Mouse (Mus musculus): ENCODE data around the gene Fbxl3.

The Fbxl3 gene

DNA sequence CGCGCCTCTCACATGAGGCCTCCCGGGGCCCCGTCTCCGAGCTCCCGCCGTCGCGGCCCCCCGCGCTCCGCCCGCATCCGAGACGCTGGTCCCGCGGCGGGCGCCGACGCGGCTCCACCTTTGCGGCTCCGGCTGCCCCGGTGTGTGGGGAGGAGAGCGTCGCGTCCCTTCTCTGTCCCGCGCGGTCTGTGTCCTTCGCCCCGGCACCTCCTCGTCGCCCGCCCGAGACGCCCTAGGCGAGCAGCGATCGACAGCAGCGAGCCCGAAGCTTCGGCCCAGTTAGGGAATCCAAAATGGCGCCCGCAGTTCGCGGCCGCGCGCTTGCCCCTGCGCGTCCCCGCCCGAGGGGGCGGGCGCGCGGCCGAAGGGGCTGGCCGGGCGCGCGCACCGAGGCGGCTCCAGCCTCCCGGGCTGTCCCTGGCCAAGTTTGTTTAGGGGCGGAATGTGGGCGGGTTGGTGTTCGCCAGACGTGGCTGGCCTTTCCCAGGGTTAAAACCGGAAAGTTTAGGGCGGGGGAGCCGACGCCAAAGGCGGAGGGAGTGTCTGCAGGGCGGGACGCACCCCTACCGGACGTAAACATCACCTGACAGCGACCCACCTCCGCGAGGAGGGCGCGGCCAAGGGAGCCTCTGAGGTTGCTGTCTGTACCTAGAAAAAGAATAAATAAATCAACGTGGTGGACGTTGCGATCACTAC lies at the start of gene Fbxl3:
TSS of gene Fbxl3 (minus strand) at position 329 of the 696 bp plus-strand sequence.
- peak; percentile 96 for DNase-seq (ENCODE audit: low read depth, low spot score)

DNA sequence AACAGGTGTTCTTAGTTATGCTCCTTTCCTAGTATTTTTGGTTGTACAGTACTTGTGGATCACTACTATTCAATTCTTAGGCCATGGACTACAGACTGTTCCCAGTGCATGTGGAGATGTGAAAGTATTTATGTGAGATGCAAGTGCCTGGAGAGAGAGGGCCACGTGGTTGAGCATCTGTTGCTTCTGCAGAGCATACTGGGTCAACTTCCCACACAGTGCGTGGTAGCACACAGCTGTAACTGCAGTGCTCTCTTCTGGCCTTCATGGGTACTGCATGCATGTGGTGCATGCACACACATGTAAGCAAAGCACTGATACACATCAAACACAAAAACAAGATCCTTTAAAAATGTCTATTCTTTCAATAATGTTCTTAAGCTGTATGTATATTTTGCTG lies 32.6 kb upstream of the Fbxl3 start:
- DNase-seq (ENCODE audit: low read depth, low spot score): peak; percentile 78

- peak; percentile 27 for DNase-seq (ENCODE audit: low read depth, low spot score)
Observed at GRCm38 (mm10) chr14:103125756-103126155, 26.4 kb upstream of the Fbxl3 start.

GRCm38 (mm10) chr14:103114994-103115670 lies 15.8 kb upstream of the Fbxl3 start:
- DNase-seq (ENCODE audit: low read depth, low spot score): peak; percentile 47

- DNase-seq (ENCODE audit: low read depth, low spot score): no peak
Observed at GRCm38 (mm10) chr14:103112606-103113363, 13.4 kb upstream of the Fbxl3 start.

DNA sequence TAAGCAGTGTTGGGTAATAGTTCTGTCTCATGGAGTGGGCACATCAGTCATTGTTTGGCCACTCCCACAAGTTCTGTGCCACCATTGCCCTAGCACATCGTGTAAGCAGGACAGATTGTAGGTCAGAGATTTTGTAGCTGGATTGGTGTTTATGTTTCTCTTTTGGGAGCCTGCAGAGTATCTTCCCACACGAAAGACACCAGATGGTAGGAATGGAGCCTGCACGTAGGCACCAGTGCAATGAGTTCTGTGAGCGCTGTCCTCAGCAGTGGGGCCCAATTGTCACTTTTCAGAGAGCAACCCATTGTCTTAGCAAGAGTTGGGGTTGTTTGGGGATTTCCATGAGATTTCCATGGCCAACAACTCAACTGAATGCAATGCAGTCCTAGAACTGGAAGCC lies 10.6 kb upstream of the Fbxl3 start:
- DNase-seq (ENCODE audit: low read depth, low spot score): no peak

DNA sequence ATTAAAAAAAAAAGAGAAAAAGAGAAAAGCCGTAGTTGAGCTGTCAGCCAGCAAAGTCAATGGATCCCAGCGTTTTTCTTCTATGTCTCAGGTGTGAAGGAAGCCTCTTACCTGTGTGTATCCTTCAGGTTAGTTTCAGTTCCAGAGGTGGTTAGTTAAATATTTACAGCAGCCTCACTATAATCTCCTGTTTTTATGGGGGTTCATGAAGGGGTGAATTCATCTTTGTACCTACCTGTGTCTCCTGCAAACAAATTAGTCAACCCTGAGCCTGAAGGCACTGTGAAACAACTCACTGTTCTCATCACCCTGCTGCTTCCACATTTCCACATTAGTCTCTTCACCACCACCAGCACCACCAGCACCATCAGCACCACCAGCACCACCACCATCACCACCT lies 6.9 kb upstream of the Fbxl3 start:
- DNase-seq (ENCODE audit: low read depth, low spot score): no peak

DNA sequence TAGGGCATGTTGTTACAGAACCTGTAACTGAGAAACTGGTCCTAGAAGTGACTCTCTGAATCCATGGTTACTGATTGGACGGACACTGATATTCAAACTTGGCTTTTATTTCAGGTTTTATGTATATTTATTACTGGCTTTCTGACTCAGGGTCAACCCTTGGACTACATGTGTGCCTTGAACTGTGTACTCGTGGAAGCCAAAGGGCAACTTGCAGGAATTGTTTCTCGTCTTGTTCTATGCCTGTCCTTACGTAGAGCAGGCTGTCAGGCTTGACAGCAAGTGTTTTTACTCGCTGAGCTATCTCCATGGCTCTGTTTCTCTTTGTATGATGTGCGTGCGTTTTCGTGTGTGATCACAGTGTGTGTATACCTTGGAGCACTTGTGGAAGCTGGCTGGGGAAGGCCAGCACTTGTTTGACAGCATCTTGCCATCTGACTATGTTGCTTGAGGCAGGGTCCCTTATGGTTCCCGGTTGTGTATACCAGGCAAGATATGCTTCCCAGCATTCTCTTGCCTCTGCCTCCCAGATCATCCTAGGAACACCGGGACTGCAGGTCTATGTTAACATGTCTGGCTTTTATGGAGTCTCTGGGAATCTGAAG lies 3.5 kb upstream of the Fbxl3 start:
- no peak for DNase-seq (ENCODE audit: low read depth, low spot score)

GRCm38 (mm10) chr14:103102246-103102645 lies 2.9 kb upstream of the Fbxl3 start:
- DNase-seq (ENCODE audit: low read depth, low spot score): no peak

- DNase-seq (ENCODE audit: low read depth, low spot score): no peak
Observed at GRCm38 (mm10) chr14:103101171-103101570, 1.8 kb upstream of the Fbxl3 start.

DNA sequence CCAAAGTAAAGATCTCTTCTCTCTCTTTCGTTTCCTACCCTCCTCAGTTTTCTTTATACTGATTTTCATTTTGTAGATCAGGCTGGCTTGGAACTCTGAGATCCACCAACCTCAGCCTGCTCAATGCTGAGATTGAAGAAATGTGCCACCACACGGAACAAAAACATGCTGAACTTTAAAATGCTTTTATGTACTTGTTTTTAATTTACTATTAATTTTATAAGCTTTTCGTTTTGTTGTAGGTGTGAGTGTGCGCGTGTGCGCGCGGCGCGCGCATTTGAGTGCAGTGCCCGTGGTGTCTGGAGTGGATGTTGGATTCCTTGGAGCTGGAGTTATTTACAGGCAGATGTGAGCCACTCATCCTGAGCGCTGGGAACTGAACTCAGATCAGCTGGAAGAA lies 930 bp upstream of the Fbxl3 start:
- DNase-seq (ENCODE audit: low read depth, low spot score): no peak

DNA sequence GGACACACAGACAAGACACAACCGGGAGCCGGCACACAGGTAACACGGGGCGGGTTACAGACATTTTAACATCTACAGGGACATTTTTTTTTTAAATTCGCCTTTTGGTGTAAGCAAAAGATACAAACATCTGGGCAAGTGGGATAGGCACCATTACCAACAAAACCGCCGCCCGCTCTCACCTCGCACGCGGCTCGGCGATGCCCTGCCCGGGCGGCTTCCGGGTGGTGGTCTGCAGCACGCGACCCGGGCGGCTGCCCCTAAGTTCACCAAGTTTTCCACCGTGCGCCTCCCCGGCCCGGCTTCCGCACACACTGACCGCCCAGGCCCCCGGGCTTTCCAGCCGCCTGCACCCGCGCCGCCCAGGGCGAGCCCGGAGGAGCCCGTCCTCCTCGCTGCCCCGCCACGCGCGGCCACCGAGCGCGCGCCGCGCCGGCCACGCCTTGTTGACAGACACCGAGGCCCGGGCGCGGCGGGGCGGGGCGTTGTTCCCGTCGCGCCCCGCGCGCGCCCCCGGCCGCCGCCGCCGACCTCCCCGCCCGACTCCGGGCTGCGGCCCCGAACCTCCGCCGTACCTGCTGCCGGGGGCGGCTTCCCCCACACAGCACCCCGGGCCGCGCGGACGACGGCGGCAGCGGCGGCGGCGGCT lies 655 bp downstream of the Fbxl3 start:
- no peak for DNase-seq (ENCODE audit: low read depth, low spot score)

- no peak for DNase-seq (ENCODE audit: low read depth, low spot score)
Observed at GRCm38 (mm10) chr14:103098213-103098586, 1.2 kb downstream of the Fbxl3 start.

DNA sequence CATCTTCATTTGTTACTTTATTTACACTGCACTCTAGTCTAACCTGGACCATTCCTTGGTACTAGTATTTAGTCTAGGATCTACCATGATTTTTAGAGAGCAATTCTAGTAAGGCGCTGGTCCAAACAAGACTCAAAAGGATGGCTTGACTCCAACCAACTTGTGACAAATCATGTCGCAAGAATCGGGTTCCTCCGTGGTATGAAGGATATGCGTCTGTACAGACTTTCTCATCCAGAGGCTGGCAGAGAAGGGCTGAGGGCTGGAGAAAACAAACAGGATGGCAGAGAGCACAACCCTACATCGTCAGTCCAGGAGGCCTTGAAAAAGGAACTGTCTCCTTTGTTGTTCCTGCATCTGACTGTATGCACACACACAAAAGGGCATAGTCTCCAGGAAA lies 2.7 kb downstream of the Fbxl3 start:
- DNase-seq (ENCODE audit: low read depth, low spot score): no peak

DNA sequence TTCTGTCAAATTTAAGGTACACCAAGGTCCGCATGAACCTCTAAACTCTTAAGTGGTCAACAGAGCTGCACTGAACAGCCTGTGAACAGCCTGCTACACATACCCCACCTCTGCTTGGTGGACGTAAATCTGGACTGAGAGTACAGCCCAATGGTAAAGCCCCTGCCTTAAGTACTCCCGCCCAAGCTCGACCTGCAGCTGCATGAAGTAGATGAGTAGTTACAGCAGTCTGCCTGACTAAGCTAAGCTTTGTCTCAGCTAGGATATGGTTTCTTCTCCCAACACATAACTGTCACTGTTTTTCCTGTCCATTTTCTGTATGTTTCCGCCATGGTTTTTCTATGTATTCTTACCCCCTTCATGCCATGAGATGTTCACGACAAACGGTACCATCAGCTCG lies 3.5 kb downstream of the Fbxl3 start:
- no peak for DNase-seq (ENCODE audit: low read depth, low spot score)

DNA sequence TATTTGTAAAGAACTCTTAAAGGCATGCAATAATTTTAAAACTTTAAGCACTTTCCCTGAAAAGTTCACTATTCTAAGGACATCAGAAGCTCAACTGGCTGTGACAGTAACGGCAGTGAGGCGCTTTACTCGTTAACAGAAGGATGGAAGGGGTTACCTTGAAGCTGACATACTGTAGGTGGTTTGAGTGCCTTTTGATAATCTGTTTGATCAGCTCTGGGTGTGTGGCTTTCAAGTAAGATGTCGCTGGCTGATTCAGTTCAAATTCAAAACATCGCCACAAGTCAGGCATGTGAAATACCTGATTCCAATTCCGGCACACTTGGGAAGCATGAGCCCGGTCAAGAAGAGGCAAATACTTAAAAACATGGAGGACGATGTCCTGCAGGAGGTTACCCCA lies 4.3 kb downstream of the Fbxl3 start:
- DNase-seq (ENCODE audit: low read depth, low spot score): no peak

DNA sequence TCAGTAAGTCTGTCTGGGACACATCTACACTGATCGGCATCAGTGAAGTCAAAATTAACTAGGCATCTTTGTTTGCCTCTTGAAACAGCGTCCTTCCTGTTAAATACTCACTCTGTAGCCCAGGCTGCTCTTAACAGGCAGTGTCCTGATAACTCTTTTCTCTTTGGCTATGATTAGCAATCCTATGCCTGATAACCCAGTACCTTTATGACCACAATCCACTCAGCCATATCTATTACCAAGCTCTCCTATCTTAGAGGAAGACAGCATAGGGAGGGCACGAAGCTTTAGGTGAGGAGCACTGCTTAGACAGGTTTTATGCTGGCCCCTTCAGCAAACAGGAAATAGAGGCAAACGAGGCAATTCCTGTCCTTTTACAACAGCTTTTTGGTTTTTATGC lies 5.7 kb downstream of the Fbxl3 start:
- DNase-seq (ENCODE audit: low read depth, low spot score): no peak

- DNase-seq (ENCODE audit: low read depth, low spot score): no peak
Observed at GRCm38 (mm10) chr14:103093236-103093635, 6.1 kb downstream of the Fbxl3 start.

DNA sequence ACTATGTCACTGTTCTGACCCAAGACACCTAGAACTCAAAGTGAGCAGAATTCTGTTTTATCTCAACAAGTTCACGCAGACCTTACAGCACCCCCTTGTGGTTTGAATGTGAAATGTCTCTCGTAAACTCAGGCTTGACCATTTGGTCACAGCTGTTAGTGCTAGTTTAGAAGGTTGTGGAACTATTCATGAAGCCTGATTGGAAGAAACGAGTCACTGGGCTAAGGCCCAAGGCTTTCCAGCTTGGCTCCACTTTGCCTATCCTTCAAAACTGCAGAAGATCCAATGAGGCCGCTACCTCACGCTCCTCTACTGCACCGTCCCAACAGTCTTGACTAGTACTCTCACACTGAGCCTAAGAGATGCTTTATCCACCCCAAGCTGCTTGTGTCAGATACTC lies 10.7 kb downstream of the Fbxl3 start:
- peak; percentile 73 for DNase-seq (ENCODE audit: low read depth, low spot score)

DNA sequence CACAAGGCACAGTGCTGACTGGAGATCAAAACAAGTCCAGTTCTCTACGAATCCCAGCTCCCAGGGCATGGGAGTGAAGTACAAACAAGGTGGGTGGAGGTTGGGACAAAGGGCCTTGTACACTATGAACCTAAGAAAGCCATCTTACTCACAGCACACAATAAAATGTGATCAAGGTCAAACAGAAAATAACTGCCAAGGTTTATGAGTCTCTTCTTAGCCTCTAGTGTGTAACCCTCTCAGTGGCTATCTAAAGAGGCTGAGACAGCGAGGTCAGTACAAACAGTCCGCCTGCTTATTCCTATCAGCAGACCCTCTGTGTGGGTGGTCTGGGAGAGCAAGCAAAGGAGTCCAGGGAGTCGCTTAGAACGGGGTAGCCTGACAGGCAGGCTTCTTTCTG lies 11.5 kb downstream of the Fbxl3 start:
- DNase-seq (ENCODE audit: low read depth, low spot score): no peak

DNA sequence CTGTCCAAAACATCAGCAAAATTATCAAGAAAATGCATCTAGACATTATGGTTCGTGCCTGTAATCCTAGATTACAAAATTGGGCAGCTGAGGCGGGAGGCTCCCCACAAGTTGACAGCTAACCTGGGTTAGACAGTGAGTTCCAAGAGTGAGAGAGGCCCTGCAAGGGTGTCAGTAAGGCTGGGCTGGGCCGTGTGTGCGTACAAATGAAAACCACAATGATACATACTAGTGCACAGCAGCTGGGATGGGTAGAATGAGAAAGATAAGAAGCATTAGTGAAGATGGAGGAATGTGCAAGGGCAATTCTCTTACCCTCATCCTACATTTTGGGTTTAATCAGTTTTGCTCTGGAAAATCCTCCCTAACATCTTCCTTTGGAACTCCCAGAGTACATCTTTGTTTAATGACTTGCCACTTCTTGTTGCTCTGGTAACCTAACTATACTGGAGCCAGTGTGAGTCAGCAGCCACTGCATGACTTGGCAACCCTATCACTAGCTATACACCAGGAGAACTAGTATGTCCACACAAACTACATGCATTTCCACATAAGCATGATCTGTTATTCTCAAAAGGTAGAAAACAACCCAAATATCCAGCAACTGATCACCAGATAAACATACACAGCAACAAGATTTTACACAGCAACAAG lies 12.6 kb downstream of the Fbxl3 start:
- DNase-seq (ENCODE audit: low read depth, low spot score): no peak
